In genomic region chr12:76502981-76503380, GRCm38 (mm10) we compare ENCODE assay signal across 16 mouse cellular contexts. TPM values are rescaled to one million over a fixed set of nuclear protein-coding genes. Genes with fewer than 3 reads are reported as not detected.
DNase-seq lines count a peak whose midpoint lies in the region; ATAC-seq and TF ChIP-seq lines count a peak whose summit lies in the region.
"Had no signal": no experiment of that assay in that cellular context is flagged by ENCODE, and none has a peak within 500 bp of the region (broad histone marks: within the 10 kb centered on the region; RNA-seq: fewer than 3 reads in every experiment).

No protein-coding gene starts in this region.

- no peaks in the 10 kb centered on the region for H3K4me1 ChIP-seq in lung, postnatal 0 days (ENCODE audit: insufficient read depth, low read depth, low read length)
- peaks cover 13% of the 10 kb centered on the region for H3K4me1 ChIP-seq in intestine, embryonic 16.5 days (ENCODE audit: control insufficient read depth, insufficient read depth, low read length)
- no peaks in the 10 kb centered on the region for H3K4me1 ChIP-seq in stomach, postnatal 0 days (replicated peaks; ENCODE audit: control insufficient read depth, insufficient read depth)

- 47% methylated on average over 4 of the region's 5 CpGs for WGBS in lung, postnatal 0 days
- 55% methylated on average over 5 of the region's 5 CpGs for WGBS in intestine, embryonic 16.5 days
- WGBS in stomach, postnatal 0 days, result 40% methylated on average over 5 of the region's 5 CpGs

- H3K4me3 ChIP-seq in lung, postnatal 0 days (ENCODE audit: low read depth, low read length), result no peak overlapping the region
- H3K4me3 ChIP-seq in intestine, embryonic 16.5 days (ENCODE audit: low read length), result no peak overlapping the region
- H3K4me3 ChIP-seq in stomach, postnatal 0 days (ENCODE audit: low read depth, low read length), result no peak overlapping the region
- H3K4me3 ChIP-seq in layer of hippocampus, adult 2 months, result no peak overlapping the region
- H3K4me3 ChIP-seq: forebrain, embryonic 12.5 days; heart, embryonic 12.5 days; hindbrain, embryonic 10.5 days; lung, embryonic 15.5 days; neural tube, embryonic 12.5 days had no signal

- no peak for TF ChIP-seq EP300 in lung, postnatal 0 days (IDR thresholded peaks at IDR 0.05)
- no peak for TF ChIP-seq EP300 in stomach, postnatal 0 days (optimal IDR thresholded peaks at IDR 0.05)

- no peaks in the 10 kb centered on the region for H3K36me3 ChIP-seq in lung, postnatal 0 days (ENCODE audit: insufficient read depth, low read length)
- no peaks in the 10 kb centered on the region for H3K36me3 ChIP-seq in intestine, embryonic 16.5 days (ENCODE audit: control insufficient read depth, insufficient read depth, low read length)
- no peaks in the 10 kb centered on the region for H3K36me3 ChIP-seq in stomach, postnatal 0 days (ENCODE audit: control insufficient read depth, insufficient read depth, low read length)
- H3K36me3 ChIP-seq: forebrain, embryonic 12.5 days; heart, embryonic 12.5 days; hindbrain, embryonic 10.5 days; lung, embryonic 15.5 days; neural tube, embryonic 12.5 days had no signal

- H3K27ac ChIP-seq in lung, postnatal 0 days (ENCODE audit: low read length), result no peak overlapping the region
- H3K27ac ChIP-seq in intestine, embryonic 16.5 days (ENCODE audit: low read length), result no peak overlapping the region
- H3K27ac ChIP-seq in stomach, postnatal 0 days (replicated peaks), result 0 out of 2 replicates have a peak overlapping the region, but pooled peaks have one; percentile 35
- no peak overlapping the region for H3K27ac ChIP-seq in layer of hippocampus, adult 2 months
- H3K27ac ChIP-seq: forebrain, embryonic 12.5 days; hindbrain, embryonic 10.5 days; lung, embryonic 15.5 days; neural tube, embryonic 12.5 days had no signal

- no peak overlapping the region for H3K4me2 ChIP-seq in lung, postnatal 0 days (replicated peaks; ENCODE audit: low read depth, low read length)
- H3K4me2 ChIP-seq in intestine, embryonic 16.5 days (ENCODE audit: low read depth, low read length), result no peak overlapping the region
- no peak overlapping the region for H3K4me2 ChIP-seq in stomach, postnatal 0 days (replicated peaks; ENCODE audit: low read depth)
- H3K4me2 ChIP-seq: forebrain, embryonic 12.5 days; heart, embryonic 12.5 days; lung, embryonic 15.5 days; midbrain, embryonic 11.5 days; neural tube, embryonic 12.5 days had no signal

- ATAC-seq in lung, postnatal 0 days, result peak; percentile 16; the same call in 1 of the 2 replicates
- 0 out of 2 replicates have a peak, but pooled peaks have one; percentile 13 for ATAC-seq in intestine, embryonic 16.5 days
- ATAC-seq in stomach, postnatal 0 days (ENCODE audit: low FRiP score, low TSS enrichment), result peak; percentile 33; the same call in 1 of the 2 replicates
- ATAC-seq: CD4-positive, CD25-positive, alpha-beta regulatory T cell, adult 4 months had no signal

- no peaks in the 10 kb centered on the region for H3K9me3 ChIP-seq in lung, postnatal 0 days (ENCODE audit: low read length)
- no peaks in the 10 kb centered on the region for H3K9me3 ChIP-seq in intestine, embryonic 16.5 days (ENCODE audit: control insufficient read depth, low read length)
- H3K9me3 ChIP-seq in stomach, postnatal 0 days (ENCODE audit: control insufficient read depth, low read length), result no peaks in the 10 kb centered on the region
- H3K9me3 ChIP-seq: forebrain, embryonic 12.5 days; heart, embryonic 12.5 days; hindbrain, embryonic 10.5 days; lung, embryonic 15.5 days; neural tube, embryonic 12.5 days had no signal

- H3K9ac ChIP-seq in lung, postnatal 0 days (replicated peaks; ENCODE audit: low read depth), result no peak overlapping the region
- H3K9ac ChIP-seq in intestine, embryonic 16.5 days (ENCODE audit: low read depth, low read length), result no peak overlapping the region
- no peak overlapping the region for H3K9ac ChIP-seq in stomach, postnatal 0 days (ENCODE audit: low read length)
- H3K9ac ChIP-seq: forebrain, embryonic 12.5 days; heart, embryonic 12.5 days; lung, embryonic 15.5 days; neural tube, embryonic 12.5 days had no signal

- H3K27me3 ChIP-seq in lung, postnatal 0 days (replicated peaks; ENCODE audit: insufficient read depth, low read length), result no peaks in the 10 kb centered on the region
- H3K27me3 ChIP-seq in intestine, embryonic 16.5 days (replicated peaks; ENCODE audit: control insufficient read depth, insufficient read depth, low read length), result no peaks in the 10 kb centered on the region
- no peaks in the 10 kb centered on the region for H3K27me3 ChIP-seq in stomach, postnatal 0 days (ENCODE audit: control insufficient read depth, insufficient read depth, low read length)
- H3K27me3 ChIP-seq: forebrain, embryonic 12.5 days; heart, embryonic 12.5 days; lung, embryonic 15.5 days; neural tube, embryonic 12.5 days had no signal

- no peak for TF ChIP-seq CTCF in lung, postnatal 0 days (IDR thresholded peaks at IDR 0.05)
- TF ChIP-seq CTCF in stomach, postnatal 0 days (IDR thresholded peaks at IDR 0.05; ENCODE audit: low read depth), result no peak
- TF ChIP-seq CTCF in layer of hippocampus, adult 2 months (conservative IDR thresholded peaks at IDR 0.05), result no peak

- DNase-seq in lung, postnatal 0 days (ENCODE audit: low spot score), result no peak
- DNase-seq in lung, postnatal 4 days, result no peak
- DNase-seq in kidney, postnatal 10 days, result peak; percentile 72
- peak; percentile 43 for DNase-seq in stomach, postnatal 0 days (ENCODE audit: low spot score)
- DNase-seq in thymus, postnatal 4 days, result no peak
- no peak for DNase-seq in ovary, adult 18-20 months (ENCODE audit: low spot score)
- DNase-seq in layer of hippocampus, adult 2 months (ENCODE audit: low spot score in 2 of 2), result no peak
- DNase-seq: cerebellum, adult 8-10 months had no signal

RNA-seq across cellular contexts. Expression of gene Plekhg3, which starts 27.7 kb away (rescaled TPM):
- polyA plus RNA-seq in lung, postnatal 0 days (2015; fragmentation: Nextera tagmentation; extraction: Ambion mirVana), result 2.1 and 2.9 TPM in 2 replicates
- polyA plus RNA-seq in intestine, embryonic 16.5 days (2015; fragmentation: Nextera tagmentation; extraction: Ambion mirVana), result 8.8 and 9.3 TPM in 2 replicates
- 5.7 and 6.4 TPM in 2 replicates for polyA plus RNA-seq in stomach, postnatal 0 days (2015; fragmentation: Nextera tagmentation; extraction: Ambion mirVana)
- total RNA-seq in layer of hippocampus, adult 2 months (2021), result 10 to 100 TPM; 22.9 to 24.4 TPM

Comparison
In these comparisons a context has a peak if more than half of its experiments do, and no peak if none do; other contexts are left out.
1. DNase-seq: peak in kidney, postnatal 10 days (single experiment) and stomach, postnatal 0 days (single experiment); none in lung, postnatal 0 days (single experiment), lung, postnatal 4 days (0 of 2), thymus, postnatal 4 days (single experiment), ovary, adult 18-20 months (single experiment) and layer of hippocampus, adult 2 months (0 of 2).
2. Peak in every context shown above with its lines, with median percentiles within 50 percentile points of each other: ATAC-seq.